Mouse (Mus musculus): ENCODE data around the gene Rsph1. TPM values are rescaled to one million over a fixed set of nuclear protein-coding genes. Genes with fewer than 3 reads are reported as not detected.

Gene Rsph1
- polyA plus RNA-seq, 1 experiment: 2.7 TPM

- Histone ChIP-seq H3K27ac (ENCODE audit: insufficient read depth, low read length) (no peak overlapping the region), H3K4me1 (ENCODE audit: control insufficient read depth, insufficient read depth, low read length) (no peaks in the 10 kb centered on the region), H3K4me3 (replicated peaks; ENCODE audit: insufficient read depth, low read depth, low read length) (no peak overlapping the region), H3K27me3 (ENCODE audit: control insufficient read depth, insufficient read depth, low read length) (no peaks in the 10 kb centered on the region; the same call in 1 of the 2 replicates)
- no peak for TF ChIP-seq CTCF (IDR thresholded peaks at IDR 0.05; ENCODE audit: borderline replicate concordance, insufficient read depth, low read depth, low read length)
- no peak for TF ChIP-seq POLR2A (IDR thresholded peaks at IDR 0.05; ENCODE audit: borderline replicate concordance, insufficient read depth, low read length)
- 53% methylated on average over 3 of the region's 3 CpGs for WGBS
- DNase-seq: no peak
Observed at GRCm38 (mm10) chr17:31226368-31226767, 50.8 kb downstream of the Rsph1 start.

- 81% methylated on average over 8 of the region's 8 CpGs for WGBS
- no peaks in the 10 kb centered on the region for H3K4me1 ChIP-seq (ENCODE audit: control insufficient read depth, insufficient read depth, low read length)
- no peak overlapping the region for H3K27ac ChIP-seq (ENCODE audit: insufficient read depth, low read length)
- no peaks in the 10 kb centered on the region; the same call in 1 of the 2 replicates for H3K27me3 ChIP-seq (ENCODE audit: control insufficient read depth, insufficient read depth, low read length)
- no peak for TF ChIP-seq POLR2A (IDR thresholded peaks at IDR 0.05; ENCODE audit: borderline replicate concordance, insufficient read depth, low read length)
- no peak for TF ChIP-seq CTCF (IDR thresholded peaks at IDR 0.05; ENCODE audit: borderline replicate concordance, insufficient read depth, low read depth, low read length)
- DNase-seq: no peak
- H3K4me3 ChIP-seq (replicated peaks; ENCODE audit: insufficient read depth, low read depth, low read length): no peak overlapping the region
Observed at GRCm38 (mm10) chr17:31224591-31224990, 52.6 kb downstream of the Rsph1 start.

- TF ChIP-seq CTCF (IDR thresholded peaks at IDR 0.05; ENCODE audit: borderline replicate concordance, insufficient read depth, low read depth, low read length): no peak
- TF ChIP-seq POLR2A (IDR thresholded peaks at IDR 0.05; ENCODE audit: borderline replicate concordance, insufficient read depth, low read length): no peak
- Histone ChIP-seq H3K27ac (ENCODE audit: insufficient read depth, low read length) (no peak overlapping the region), H3K4me3 (replicated peaks; ENCODE audit: insufficient read depth, low read depth, low read length) (no peak overlapping the region), H3K4me1 (ENCODE audit: control insufficient read depth, insufficient read depth, low read length) (no peaks in the 10 kb centered on the region), H3K27me3 (ENCODE audit: control insufficient read depth, insufficient read depth, low read length) (no peaks in the 10 kb centered on the region; the same call in 1 of the 2 replicates)
- DNase-seq: no peak
- 76% methylated on average over 7 of the region's 7 CpGs for WGBS
Observed at GRCm38 (mm10) chr17:31223835-31224234, 53.3 kb downstream of the Rsph1 start.

- Histone ChIP-seq H3K27ac (ENCODE audit: insufficient read depth, low read length) (no peak overlapping the region), H3K4me1 (ENCODE audit: control insufficient read depth, insufficient read depth, low read length) (no peaks in the 10 kb centered on the region), H3K27me3 (ENCODE audit: control insufficient read depth, insufficient read depth, low read length) (no peaks in the 10 kb centered on the region), H3K4me3 (replicated peaks; ENCODE audit: insufficient read depth, low read depth, low read length) (no peak overlapping the region)
- no peak for TF ChIP-seq CTCF (IDR thresholded peaks at IDR 0.05; ENCODE audit: borderline replicate concordance, insufficient read depth, low read depth, low read length)
- no peak for TF ChIP-seq POLR2A (IDR thresholded peaks at IDR 0.05; ENCODE audit: borderline replicate concordance, insufficient read depth, low read length)
- no peak for DNase-seq
- 72% methylated on average over 4 of the region's 4 CpGs for WGBS
Observed at GRCm38 (mm10) chr17:31222810-31223310, 54.3 kb downstream of the Rsph1 start.

GRCm38 (mm10) chr17:31216068-31216955 is 60.9 kb downstream of the Rsph1 start:
- Histone ChIP-seq H3K27me3 (ENCODE audit: control insufficient read depth, insufficient read depth, low read length) (no peaks in the 10 kb centered on the region), H3K4me1 (ENCODE audit: control insufficient read depth, insufficient read depth, low read length) (0 out of 2 replicates have a peak, but pooled peaks cover 2% of the 10 kb centered on the region), H3K4me3 (replicated peaks; ENCODE audit: insufficient read depth, low read depth, low read length) (no peak overlapping the region), H3K27ac (ENCODE audit: insufficient read depth, low read length) (no peak overlapping the region)
- TF ChIP-seq CTCF (IDR thresholded peaks at IDR 0.05; ENCODE audit: borderline replicate concordance, insufficient read depth, low read depth, low read length): no peak
- no peak for TF ChIP-seq POLR2A (IDR thresholded peaks at IDR 0.05; ENCODE audit: borderline replicate concordance, insufficient read depth, low read length)
- WGBS: 41% methylated on average over 5 of the region's 5 CpGs
- peak in 1 of 2 experiments; percentile 22 for DNase-seq

- H3K4me1 ChIP-seq (ENCODE audit: control insufficient read depth, insufficient read depth, low read length): 0 out of 2 replicates have a peak, but pooled peaks cover 2% of the 10 kb centered on the region
- H3K4me3 ChIP-seq (replicated peaks; ENCODE audit: insufficient read depth, low read depth, low read length): no peak overlapping the region
- no peaks in the 10 kb centered on the region for H3K27me3 ChIP-seq (ENCODE audit: control insufficient read depth, insufficient read depth, low read length)
- H3K27ac ChIP-seq (ENCODE audit: insufficient read depth, low read length): no peak overlapping the region
- DNase-seq: no peak
- TF ChIP-seq POLR2A (IDR thresholded peaks at IDR 0.05; ENCODE audit: borderline replicate concordance, insufficient read depth, low read length) (no peak), CTCF (IDR thresholded peaks at IDR 0.05; ENCODE audit: borderline replicate concordance, insufficient read depth, low read depth, low read length) (no peak)
- WGBS: 90% methylated on average over 6 of the region's 6 CpGs
Observed at GRCm38 (mm10) chr17:31211881-31212280, 65.3 kb downstream of the Rsph1 start.

- Histone ChIP-seq H3K27me3 (ENCODE audit: control insufficient read depth, insufficient read depth, low read length) (no peaks in the 10 kb centered on the region), H3K27ac (ENCODE audit: insufficient read depth, low read length) (no peak overlapping the region), H3K4me3 (replicated peaks; ENCODE audit: insufficient read depth, low read depth, low read length) (no peak overlapping the region), H3K4me1 (ENCODE audit: control insufficient read depth, insufficient read depth, low read length) (no peaks in the 10 kb centered on the region)
- 93% methylated on average over 7 of the region's 7 CpGs for WGBS
- no peak for TF ChIP-seq POLR2A (IDR thresholded peaks at IDR 0.05; ENCODE audit: borderline replicate concordance, insufficient read depth, low read length)
- no peak for TF ChIP-seq CTCF (IDR thresholded peaks at IDR 0.05; ENCODE audit: borderline replicate concordance, insufficient read depth, low read depth, low read length)
- no peak for DNase-seq
Observed at GRCm38 (mm10) chr17:31210299-31210698, 66.9 kb downstream of the Rsph1 start.
